ENCODE assay signal across 8 mouse cellular contexts in genomic region chr10:128231146-128231545, GRCm38 (mm10). TPM values are rescaled to one million over a fixed set of nuclear protein-coding genes. Genes with fewer than 3 reads are reported as not detected.
DNase-seq lines count a peak whose midpoint lies in the region; ATAC-seq lines count a peak whose summit lies in the region.

No protein-coding gene starts in this region.

- peak overlapping the region; percentile 82; the same call in 1 of the 2 replicates for H3K9ac ChIP-seq in kidney, embryonic 14.5 days (ENCODE audit: low read depth, low read length)
- H3K9ac ChIP-seq in hindbrain, embryonic 14.5 days, result peak overlapping the region; percentile 61
- H3K9ac ChIP-seq in midbrain, embryonic 16.5 days (ENCODE audit: low read depth, low read length), result peak overlapping the region; percentile 84; the same call in 1 of the 2 replicates

- H3K27ac ChIP-seq in kidney, embryonic 14.5 days (ENCODE audit: low read depth, low read length), result peak overlapping the region; percentile 96; the same call in 1 of the 2 replicates
- no peak overlapping the region for H3K27ac ChIP-seq in hindbrain, embryonic 14.5 days
- no peak overlapping the region for H3K27ac ChIP-seq in midbrain, embryonic 16.5 days (ENCODE audit: low read length)

- no peak for ATAC-seq in kidney, embryonic 14.5 days (ENCODE audit: low FRiP score, low TSS enrichment)
- ATAC-seq in hindbrain, embryonic 14.5 days (ENCODE audit: low FRiP score), result no peak
- ATAC-seq in midbrain, embryonic 16.5 days, result no peak

- H3K4me1 ChIP-seq in kidney, embryonic 14.5 days (ENCODE audit: control insufficient read depth, insufficient read depth, low read length), result peaks cover 6% of the 10 kb centered on the region
- H3K4me1 ChIP-seq in hindbrain, embryonic 14.5 days (replicated peaks; ENCODE audit: control insufficient read depth, insufficient read depth, low read length), result 0 out of 2 replicates have a peak, but pooled peaks cover 7% of the 10 kb centered on the region
- peaks cover 9% of the 10 kb centered on the region for H3K4me1 ChIP-seq in midbrain, embryonic 16.5 days (ENCODE audit: control insufficient read depth, insufficient read depth, low read length)

- peak overlapping the region; percentile 71 for H3K4me2 ChIP-seq in kidney, embryonic 14.5 days (replicated peaks; ENCODE audit: low read depth, low read length)
- H3K4me2 ChIP-seq in hindbrain, embryonic 14.5 days (replicated peaks), result peak overlapping the region; percentile 60
- peak overlapping the region; percentile 73 for H3K4me2 ChIP-seq in midbrain, embryonic 16.5 days (ENCODE audit: low read length)

- H3K4me3 ChIP-seq in kidney, embryonic 14.5 days (ENCODE audit: low read length), result peak overlapping the region; percentile 85
- peak overlapping the region; percentile 76 for H3K4me3 ChIP-seq in hindbrain, embryonic 14.5 days (replicated peaks; ENCODE audit: low read length)
- H3K4me3 ChIP-seq in midbrain, embryonic 16.5 days (ENCODE audit: low read depth, low read length), result peak overlapping the region; percentile 74

- H3K9me3 ChIP-seq in kidney, embryonic 14.5 days (ENCODE audit: control insufficient read depth, low read length), result no peaks in the 10 kb centered on the region
- H3K9me3 ChIP-seq in hindbrain, embryonic 14.5 days (ENCODE audit: control insufficient read depth, low read length), result no peaks in the 10 kb centered on the region
- no peaks in the 10 kb centered on the region for H3K9me3 ChIP-seq in midbrain, embryonic 16.5 days (replicated peaks; ENCODE audit: control insufficient read depth, low read length, poor library complexity, severe bottlenecking)

- no peaks in the 10 kb centered on the region for H3K27me3 ChIP-seq in kidney, embryonic 14.5 days (ENCODE audit: control insufficient read depth, insufficient read depth, low read length)
- H3K27me3 ChIP-seq in hindbrain, embryonic 14.5 days (ENCODE audit: control insufficient read depth, insufficient read depth, low read length), result no peaks in the 10 kb centered on the region
- no peaks in the 10 kb centered on the region for H3K27me3 ChIP-seq in midbrain, embryonic 16.5 days (ENCODE audit: control insufficient read depth, insufficient read depth, low read depth, low read length)

- no peak for DNase-seq in kidney, postnatal 10 days
- DNase-seq in NIH3T3 (ENCODE audit: low read depth), result peak; percentile 15
- no peak for DNase-seq in hindbrain, embryonic 14.5 days (ENCODE audit: low spot score)
- DNase-seq in layer of hippocampus, postnatal 14 days (ENCODE audit: low spot score in 2 of 2), result no peak
- DNase-seq in layer of hippocampus, adult 9-10 months (ENCODE audit: low spot score), result no peak
- DNase-seq in frontal cortex, postnatal 25 days (ENCODE audit: low spot score in 2 of 2), result no peak

- peaks cover 8% of the 10 kb centered on the region; the same call in 1 of the 2 replicates for H3K36me3 ChIP-seq in kidney, embryonic 14.5 days (ENCODE audit: control insufficient read depth, insufficient read depth, low read length)
- H3K36me3 ChIP-seq in hindbrain, embryonic 14.5 days (replicated peaks; ENCODE audit: control insufficient read depth, insufficient read depth), result no peaks in the 10 kb centered on the region
- H3K36me3 ChIP-seq in midbrain, embryonic 16.5 days (ENCODE audit: control insufficient read depth, insufficient read depth, low read length), result no peaks in the 10 kb centered on the region

- WGBS in kidney, embryonic 14.5 days, result 4% methylated on average over 5 of the region's 5 CpGs
- WGBS in hindbrain, embryonic 14.5 days, result 28% methylated on average over 5 of the region's 5 CpGs
- 17% methylated on average over 5 of the region's 5 CpGs for WGBS in midbrain, embryonic 16.5 days

RNA-seq across cellular contexts. Expression of gene Timeless, which starts 0.7 kb away (rescaled TPM):
- polyA plus RNA-seq in kidney, embryonic 14.5 days (2014; fragmentation: Nextera tagmentation; extraction: Ambion mirVana), result 47.8 and 68.2 TPM in 2 replicates
- 15.4 and 16.7 TPM in 2 replicates for polyA plus RNA-seq in hindbrain, embryonic 14.5 days (2014; fragmentation: Nextera tagmentation; extraction: Ambion mirVana)
- polyA plus RNA-seq in midbrain, embryonic 16.5 days (2015; fragmentation: Nextera tagmentation; extraction: Ambion mirVana), result 15.6 and 16.1 TPM in 2 replicates
- 1 to 10 TPM; 4.1 to 7.6 TPM for total RNA-seq in layer of hippocampus, postnatal 14 days (2021)

RNA-seq across cellular contexts. Expression of gene Mip, which starts 5.5 kb away (rescaled TPM):
- not detected in 2 replicates for polyA plus RNA-seq in kidney, embryonic 14.5 days (2014; fragmentation: Nextera tagmentation; extraction: Ambion mirVana)
- 0.21 TPM in 1 of 2 replicates, not detected in the other for polyA plus RNA-seq in hindbrain, embryonic 14.5 days (2014; fragmentation: Nextera tagmentation; extraction: Ambion mirVana)
- polyA plus RNA-seq in midbrain, embryonic 16.5 days (2015; fragmentation: Nextera tagmentation; extraction: Ambion mirVana), result 0.11 and 0.24 TPM in 2 replicates
- not detected for total RNA-seq in layer of hippocampus, postnatal 14 days (2021)

RNA-seq across cellular contexts. Expression of gene Spryd4, which starts 19.5 kb away (rescaled TPM):
- 31.1 and 34.8 TPM in 2 replicates for polyA plus RNA-seq in kidney, embryonic 14.5 days (2014; fragmentation: Nextera tagmentation; extraction: Ambion mirVana)
- polyA plus RNA-seq in hindbrain, embryonic 14.5 days (2014; fragmentation: Nextera tagmentation; extraction: Ambion mirVana), result 22.4 and 23.2 TPM in 2 replicates
- 19.6 and 22.1 TPM in 2 replicates for polyA plus RNA-seq in midbrain, embryonic 16.5 days (2015; fragmentation: Nextera tagmentation; extraction: Ambion mirVana)
- 10 to 100 TPM; 11.1 to 11.5 TPM for total RNA-seq in layer of hippocampus, postnatal 14 days (2021)

RNA-seq across cellular contexts. Expression of gene Apon, which starts 22.8 kb away (rescaled TPM):
- polyA plus RNA-seq in kidney, embryonic 14.5 days (2014; fragmentation: Nextera tagmentation; extraction: Ambion mirVana), result 0.29 and 0.70 TPM in 2 replicates
- polyA plus RNA-seq in hindbrain, embryonic 14.5 days (2014; fragmentation: Nextera tagmentation; extraction: Ambion mirVana), result 0.19 TPM in 1 of 2 replicates, not detected in the other
- polyA plus RNA-seq in midbrain, embryonic 16.5 days (2015; fragmentation: Nextera tagmentation; extraction: Ambion mirVana), result 0.11 TPM in 1 of 2 replicates, not detected in the other
- not detected for total RNA-seq in layer of hippocampus, postnatal 14 days (2021)

RNA-seq across cellular contexts. Expression of gene Gls2, which starts 36.9 kb away (rescaled TPM):
- polyA plus RNA-seq in kidney, embryonic 14.5 days (2014; fragmentation: Nextera tagmentation; extraction: Ambion mirVana), result 0.89 and 1.1 TPM in 2 replicates
- 1.7 and 1.9 TPM in 2 replicates for polyA plus RNA-seq in hindbrain, embryonic 14.5 days (2014; fragmentation: Nextera tagmentation; extraction: Ambion mirVana)
- 1.1 and 1.7 TPM in 2 replicates for polyA plus RNA-seq in midbrain, embryonic 16.5 days (2015; fragmentation: Nextera tagmentation; extraction: Ambion mirVana)
- 10 to 100 TPM; 14.2 to 18.4 TPM for total RNA-seq in layer of hippocampus, postnatal 14 days (2021)
